Mouse (Mus musculus) adrenal gland, postnatal 4 days (tissue): ENCODE data around the gene Rab15. TPM values are rescaled to one million over a fixed set of nuclear protein-coding genes. Genes with fewer than 3 reads are reported as not detected.
"Not testable (repeated sequence)": the region's sequence is repeated elsewhere in the genome, so short reads cannot be mapped to it uniquely, and the experiment has no call there.

Experiments
- DNase-seq, 2 experiments: peaks; one replicate each; pipeline ENCODE4 v3.0.0; 2021 to 2022; ENCODE audit warnings: low spot score in 2 of 2, mixed read lengths in 2 of 2
- long read RNA-seq, 2 experiments: library from polyadenylated mRNA; stranded (forward); transcript quantifications; one replicate each; pipeline ENCODE4 v2.0.0; 2021
- total RNA-seq, 2 experiments: library from RNA; stranded (reverse); gene quantifications; 2 replicates each; pipeline ENCODE4 v1.2.3; 2021

Gene Rab15
- total RNA-seq, result 10 to 100 TPM in 1 of 2 experiments, 1 to 10 TPM in 1; 6.4 to 10.1 TPM
- long read RNA-seq, experiment 1, transcript Rab15-201 (7 exons, 3,158 nt), result major isoform, 10 of 10 reads
- long read RNA-seq, experiment 1, partial matches to known transcripts, result 0 of 10 reads
- long read RNA-seq, experiment 1, other reads (novel, unspliced or antisense), result 0 of 10 reads
- long read RNA-seq, experiment 2, transcript Rab15-201 (7 exons, 3,158 nt), result major isoform, 11 of 16 reads
- long read RNA-seq, experiment 2, partial matches to known transcripts, result 0 of 16 reads
- long read RNA-seq, experiment 2, other reads (novel, unspliced or antisense), result 5 of 16 reads

GRCm38 (mm10) chr12:76822651-76823041 lies at the start of gene Rab15:
TSS of gene Rab15 (minus strand) at chr12:76822908.
- no peak for DNase-seq

GRCm38 (mm10) chr12:76869561-76869960 lies 46.9 kb upstream of the Rab15 start:
- no peak for DNase-seq

- DNase-seq, result no peak
Measured at GRCm38 (mm10) chr12:76868463-76869198, 45.9 kb upstream of the Rab15 start.

GRCm38 (mm10) chr12:76867586-76868280 lies 45.0 kb upstream of the Rab15 start:
- DNase-seq, result no peak

- DNase-seq, result no peak
Measured at GRCm38 (mm10) chr12:76865266-76865665, 42.6 kb upstream of the Rab15 start.

- DNase-seq, result no peak
Measured at GRCm38 (mm10) chr12:76863651-76864050, 40.9 kb upstream of the Rab15 start.

- not testable (repeated sequence) for DNase-seq
Measured at GRCm38 (mm10) chr12:76858788-76859187, 36.1 kb upstream of the Rab15 start.

GRCm38 (mm10) chr12:76857087-76857486 lies 34.4 kb upstream of the Rab15 start:
- DNase-seq, result no peak

- no peak for DNase-seq
Measured at GRCm38 (mm10) chr12:76853378-76854142, 30.9 kb upstream of the Rab15 start.

- DNase-seq, result no peak
Measured at GRCm38 (mm10) chr12:76852419-76852818, 29.7 kb upstream of the Rab15 start.

- no peak for DNase-seq
Measured at GRCm38 (mm10) chr12:76844346-76845061, 21.8 kb upstream of the Rab15 start.

GRCm38 (mm10) chr12:76840081-76840480 lies 17.4 kb upstream of the Rab15 start:
- no peak for DNase-seq

GRCm38 (mm10) chr12:76839298-76839697 lies 16.6 kb upstream of the Rab15 start:
- DNase-seq, result no peak

GRCm38 (mm10) chr12:76837844-76838650 lies 15.3 kb upstream of the Rab15 start:
- DNase-seq, result no peak

GRCm38 (mm10) chr12:76837101-76837843 lies 14.6 kb upstream of the Rab15 start:
- peak; percentile 90 to 93 for DNase-seq

GRCm38 (mm10) chr12:76832704-76833103 lies 10.0 kb upstream of the Rab15 start:
- no peak for DNase-seq

- DNase-seq, result no peak
Measured at GRCm38 (mm10) chr12:76825283-76825682, 2.6 kb upstream of the Rab15 start.

- no peak for DNase-seq
Measured at GRCm38 (mm10) chr12:76822002-76822650, 582 bp downstream of the Rab15 start.
